Mouse (Mus musculus) A20 (cell line): ENCODE measurements around the gene Hsd3b2.
"Not testable (repeated sequence)": the region's sequence is repeated elsewhere in the genome, so short reads cannot be mapped to it uniquely, and the experiment has no call there.

Source experiments
- DNase-seq: peaks from one replicate; pipeline ENCODE4 v3.0.0-alpha.2; 2011; ENCODE audit warnings: low read depth, low spot score

The Hsd3b2 gene

GRCm38 (mm10) chr3:98724376-98724775, at the start of gene Hsd3b2:
Hsd3b2 (minus strand) TSS chr3:98724543.
- DNase-seq: no peak

- no peak for DNase-seq
These were observed 39.8 kb upstream of the Hsd3b2 start for GRCm38 (mm10) chr3:98764155-98764554.

GRCm38 (mm10) chr3:98756836-98757235, 32.5 kb upstream of the Hsd3b2 start:
- DNase-seq: no peak

- no peak for DNase-seq
These were observed 27.8 kb upstream of the Hsd3b2 start for GRCm38 (mm10) chr3:98752171-98752570.

GRCm38 (mm10) chr3:98741043-98741442, 16.7 kb upstream of the Hsd3b2 start:
- DNase-seq: not testable (repeated sequence)

- DNase-seq: no peak
These were observed 10.0 kb upstream of the Hsd3b2 start for GRCm38 (mm10) chr3:98734340-98734739.

- no peak for DNase-seq
These were observed 9.4 kb upstream of the Hsd3b2 start for GRCm38 (mm10) chr3:98733724-98734123.

- no peak for DNase-seq
These were observed 1.9 kb upstream of the Hsd3b2 start for GRCm38 (mm10) chr3:98726281-98726680.

GRCm38 (mm10) chr3:98720740-98721139, 3.6 kb downstream of the Hsd3b2 start:
- DNase-seq: no peak

GRCm38 (mm10) chr3:98682401-98682800, 41.9 kb downstream of the Hsd3b2 start:
- no peak for DNase-seq

GRCm38 (mm10) chr3:98680786-98681185, 43.6 kb downstream of the Hsd3b2 start:
- DNase-seq: no peak
